Mouse (Mus musculus) right cerebral cortex, postnatal 10 days (tissue): ENCODE measurements around the gene Pcbp3.
A peak's percentile ranks its signal among the peaks of the same experiment; 100 is the strongest.
"Not testable (repeated sequence)": the region's sequence is repeated elsewhere in the genome, so short reads cannot be mapped to it uniquely, and the experiment has no call there.

Experiments
- DNase-seq, 2 experiments: peaks; one replicate each; pipeline ENCODE4 v3.0.0; 2021; ENCODE audit warnings: low spot score in 2 of 2

The Pcbp3 gene

GRCm38 (mm10) chr10:76961790-76962489 is at the start of gene Pcbp3:
TSS of gene Pcbp3 (minus strand) at chr10:76961887.
- DNase-seq: peak; percentile 99

GRCm38 (mm10) chr10:77008698-77009097 is 47.0 kb upstream of the Pcbp3 start:
- no peak for DNase-seq

GRCm38 (mm10) chr10:77008109-77008561 is 46.4 kb upstream of the Pcbp3 start:
- peak; percentile 66 to 67 for DNase-seq

GRCm38 (mm10) chr10:77007433-77008108 is 45.9 kb upstream of the Pcbp3 start:
- no peak for DNase-seq

DNA sequence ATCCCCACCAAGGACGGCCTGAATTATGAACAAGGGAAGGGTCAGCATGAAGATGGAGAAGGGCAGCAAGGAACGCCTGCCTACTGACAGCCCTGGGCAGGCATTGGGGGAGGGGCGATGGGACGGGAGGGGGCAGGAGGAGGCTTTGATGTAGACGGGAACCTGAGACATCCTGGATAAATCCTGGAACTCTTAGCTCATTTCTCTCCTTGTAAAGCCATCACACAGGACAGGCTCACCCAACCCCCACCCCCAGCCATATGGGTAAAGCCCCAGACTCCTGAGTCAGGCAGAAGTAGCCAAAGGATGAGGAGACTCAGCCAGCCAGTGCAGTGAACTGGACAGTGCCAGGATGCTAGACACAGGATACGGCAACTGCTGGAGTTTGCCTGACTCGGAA is 43.2 kb upstream of the Pcbp3 start:
- no peak for DNase-seq

GRCm38 (mm10) chr10:76997759-76998513 is 36.2 kb upstream of the Pcbp3 start:
- DNase-seq: no peak

GRCm38 (mm10) chr10:76992456-76992855 is 30.8 kb upstream of the Pcbp3 start:
- no peak for DNase-seq

DNA sequence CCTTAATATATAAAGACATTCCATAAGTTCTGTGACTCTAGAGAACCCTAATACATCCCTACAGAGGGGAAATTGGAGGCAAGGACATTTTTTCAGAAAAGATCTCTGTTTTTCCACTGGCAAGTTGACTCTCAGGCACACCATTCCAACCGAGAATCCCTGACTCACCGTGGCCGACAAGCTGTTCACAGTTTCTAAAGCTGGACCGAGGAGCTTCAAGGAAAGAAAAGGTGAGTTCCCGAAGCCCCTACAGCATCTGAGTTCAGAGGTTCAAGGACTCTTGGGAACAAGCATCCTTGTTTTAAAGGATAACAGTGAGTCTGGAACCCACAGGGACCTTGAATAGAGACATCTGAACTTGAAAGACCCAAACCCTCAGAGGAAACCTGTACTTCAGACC is 26.9 kb upstream of the Pcbp3 start:
- no peak for DNase-seq

DNA sequence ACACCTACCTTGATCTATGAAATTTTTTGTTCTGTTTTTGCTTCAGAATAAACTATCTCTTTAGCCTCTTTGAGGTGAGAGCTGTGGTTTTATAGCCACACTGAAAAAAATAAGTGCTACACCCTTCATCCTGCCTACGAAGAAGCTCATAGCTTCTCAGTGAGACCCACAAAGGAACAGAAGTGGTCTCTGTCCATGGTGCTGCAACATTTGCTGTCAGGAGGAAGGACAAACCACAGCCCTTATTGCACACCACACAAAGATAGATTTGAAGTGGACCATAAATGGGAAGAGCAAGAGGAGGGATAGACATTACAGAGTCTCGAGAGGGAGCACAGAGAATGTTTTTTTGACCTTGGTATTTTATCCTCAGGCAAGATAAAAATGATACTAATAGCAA is 16.4 kb upstream of the Pcbp3 start:
- DNase-seq: no peak

DNA sequence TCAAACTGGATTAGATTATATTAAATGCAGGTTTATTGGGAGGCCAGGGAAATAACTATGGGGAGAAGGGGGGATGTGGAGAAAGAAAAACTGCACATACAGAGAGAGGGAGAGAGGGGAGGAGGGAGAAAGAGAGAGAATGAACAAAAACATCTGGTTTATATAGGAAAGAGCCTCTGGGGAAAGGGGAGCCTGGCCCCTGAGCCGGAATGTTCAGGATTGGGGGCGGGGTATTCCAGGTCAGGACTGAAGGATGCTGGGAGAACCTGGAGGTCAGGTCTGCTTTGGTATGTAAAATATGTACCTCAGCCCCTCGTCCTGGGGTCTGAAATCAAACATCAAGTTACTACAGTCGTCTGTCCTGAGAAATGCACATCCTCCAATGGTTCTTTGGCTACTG is 15.0 kb upstream of the Pcbp3 start:
- no peak for DNase-seq

DNA sequence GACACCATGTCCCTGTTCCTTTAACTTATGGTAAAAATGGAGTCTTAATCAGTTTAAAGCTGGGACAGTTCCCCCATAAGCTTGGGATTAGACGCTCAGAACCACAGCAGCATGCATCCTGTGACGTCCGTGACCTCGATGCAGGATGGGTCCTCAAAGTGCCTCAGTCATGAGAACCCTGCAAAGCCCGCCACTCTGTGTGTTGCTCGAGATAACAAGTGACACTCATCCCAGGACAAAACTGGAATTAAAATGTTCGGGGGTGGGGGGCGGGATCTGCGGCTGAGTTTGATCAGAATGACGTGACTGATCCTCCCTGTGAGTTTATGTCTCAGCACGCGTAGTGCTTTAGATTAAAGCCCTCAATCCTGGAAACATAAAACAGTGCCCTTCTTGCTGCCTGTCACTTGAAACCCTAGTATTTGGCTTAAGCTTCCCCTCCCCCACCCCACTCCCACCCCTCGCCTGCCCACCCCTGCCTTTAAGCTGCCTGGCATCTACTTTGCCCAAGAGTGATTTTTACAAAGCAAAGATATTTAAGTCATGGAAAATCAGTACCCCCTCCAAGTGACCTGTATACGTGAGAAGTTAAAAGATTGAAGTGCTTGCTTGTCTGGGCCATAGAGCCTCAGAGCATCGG is 12.2 kb upstream of the Pcbp3 start:
- DNase-seq: no peak

DNA sequence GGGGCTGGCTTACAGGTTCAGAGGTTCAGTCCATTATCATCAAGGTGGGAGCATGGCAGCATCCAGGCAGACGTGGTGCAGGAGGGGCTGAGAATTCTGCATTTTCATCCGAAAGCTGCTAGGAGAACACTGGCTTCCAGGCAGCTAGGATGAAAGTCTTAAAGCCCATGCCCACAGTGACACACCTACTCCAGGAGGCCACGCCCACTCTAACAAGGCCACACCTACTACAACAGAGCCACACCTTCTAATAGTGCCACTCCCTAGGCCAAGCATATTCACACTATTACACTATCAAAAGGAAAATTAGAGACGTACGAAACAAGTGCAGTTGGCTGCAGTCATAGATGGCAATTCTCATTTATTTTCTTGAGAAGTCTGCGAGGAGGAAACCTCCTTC is 10.6 kb upstream of the Pcbp3 start:
- DNase-seq: not testable (repeated sequence)

DNA sequence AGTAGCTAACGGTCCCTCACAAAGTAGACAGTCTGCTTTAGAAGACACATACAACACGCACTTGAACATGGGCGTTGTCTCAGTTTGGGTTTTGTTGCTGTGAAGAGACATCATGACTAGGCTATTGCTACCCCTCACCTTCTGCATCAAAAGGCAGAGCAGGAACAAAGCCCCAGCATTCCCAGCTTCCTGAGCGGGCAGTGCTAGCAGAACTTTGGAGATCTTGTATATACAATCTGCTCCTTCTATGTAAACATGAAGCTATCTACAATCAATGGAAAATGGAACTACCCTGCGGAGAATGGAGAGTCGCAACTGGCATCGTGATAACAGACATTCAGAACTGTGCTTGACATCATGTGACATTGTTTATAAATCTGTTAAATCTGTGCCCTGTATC is 9.3 kb upstream of the Pcbp3 start:
- DNase-seq: no peak

- no peak for DNase-seq
These were observed 2.7 kb upstream of the Pcbp3 start for GRCm38 (mm10) chr10:76964436-76964835.

DNA sequence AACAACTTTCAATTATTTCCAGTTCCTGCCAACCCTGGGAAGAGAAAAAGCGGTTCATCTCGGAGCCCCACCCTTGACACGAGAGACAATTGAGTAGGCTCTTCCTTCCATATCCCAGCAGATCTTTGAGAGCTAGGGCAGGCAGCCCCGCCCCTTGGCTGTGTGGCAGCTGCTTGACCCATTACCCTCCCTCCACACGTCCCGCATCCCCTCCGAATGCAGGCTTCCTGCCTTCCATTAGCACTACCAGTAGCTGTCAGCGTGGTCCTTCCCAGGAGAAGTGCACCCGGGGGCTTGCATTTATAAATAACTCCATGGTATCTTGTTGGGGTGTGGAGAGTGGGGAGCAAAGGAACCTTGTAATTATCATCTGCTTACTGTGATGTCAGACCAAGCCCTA is 2.3 kb upstream of the Pcbp3 start:
- peak in 1 of 2 experiments; percentile 62 for DNase-seq

DNA sequence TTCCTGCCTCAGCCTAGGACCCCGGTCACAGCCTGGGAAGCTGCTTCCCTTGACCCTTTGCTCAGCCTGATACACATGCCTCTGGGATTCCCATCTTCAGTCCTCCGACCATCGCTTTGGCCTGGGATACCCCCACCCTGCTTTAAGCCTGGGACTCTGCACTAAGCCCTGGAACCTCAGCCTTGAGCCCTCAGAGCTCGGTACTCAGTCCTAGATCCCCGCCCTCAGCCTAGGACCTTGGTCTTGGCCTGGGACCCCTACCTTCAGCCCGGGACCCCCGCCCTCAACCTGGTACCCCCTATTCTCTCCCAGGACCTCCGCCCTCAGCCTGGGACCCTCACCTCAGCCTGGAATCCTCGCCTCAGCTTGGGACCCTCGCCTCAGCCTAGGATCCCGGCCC is 531 bp downstream of the Pcbp3 start:
- DNase-seq: no peak

DNA sequence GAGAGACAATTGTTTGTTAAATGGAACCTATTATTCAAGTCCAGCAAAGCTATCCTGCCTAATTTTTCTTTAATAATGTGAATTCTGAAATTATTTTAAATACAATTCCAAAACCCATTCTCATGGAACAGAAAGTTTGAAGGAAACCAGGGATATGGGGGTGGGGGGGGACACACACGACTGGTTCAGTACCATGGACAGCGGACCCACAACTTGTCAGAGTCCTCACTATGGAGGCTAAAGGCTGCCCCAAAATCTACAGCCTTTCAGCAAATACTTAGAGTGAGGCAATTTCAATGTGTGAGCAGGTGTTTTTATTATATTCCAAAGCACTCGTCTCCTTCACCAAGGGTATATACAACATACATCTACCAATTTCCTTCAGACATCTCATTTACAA is 3.5 kb downstream of the Pcbp3 start:
- no peak for DNase-seq

GRCm38 (mm10) chr10:76956200-76956599 is 5.5 kb downstream of the Pcbp3 start:
- no peak for DNase-seq

DNA sequence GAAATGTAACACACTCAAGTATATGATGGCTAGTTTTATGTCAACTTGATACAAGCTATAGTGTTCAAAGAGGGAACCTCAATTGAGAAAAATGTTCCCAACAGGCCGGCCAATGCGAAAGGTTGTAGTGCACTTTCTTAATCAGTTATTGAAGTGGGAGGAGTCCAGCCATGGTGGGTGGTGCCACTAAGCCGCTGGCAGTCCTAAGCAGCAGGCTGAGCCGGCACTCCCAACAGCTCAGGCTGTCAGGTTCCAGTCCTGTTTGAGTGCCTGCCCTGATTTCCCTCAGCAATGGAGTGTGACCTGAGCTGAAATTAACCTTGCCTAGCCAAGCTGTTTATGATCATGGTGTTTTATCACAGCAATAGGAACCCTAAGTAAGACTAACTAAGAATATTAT is 20.6 kb downstream of the Pcbp3 start:
- DNase-seq: no peak

- DNase-seq: no peak
These were observed 24.9 kb downstream of the Pcbp3 start for GRCm38 (mm10) chr10:76936827-76937226.

GRCm38 (mm10) chr10:76934805-76935204 is 26.9 kb downstream of the Pcbp3 start:
- no peak for DNase-seq

DNA sequence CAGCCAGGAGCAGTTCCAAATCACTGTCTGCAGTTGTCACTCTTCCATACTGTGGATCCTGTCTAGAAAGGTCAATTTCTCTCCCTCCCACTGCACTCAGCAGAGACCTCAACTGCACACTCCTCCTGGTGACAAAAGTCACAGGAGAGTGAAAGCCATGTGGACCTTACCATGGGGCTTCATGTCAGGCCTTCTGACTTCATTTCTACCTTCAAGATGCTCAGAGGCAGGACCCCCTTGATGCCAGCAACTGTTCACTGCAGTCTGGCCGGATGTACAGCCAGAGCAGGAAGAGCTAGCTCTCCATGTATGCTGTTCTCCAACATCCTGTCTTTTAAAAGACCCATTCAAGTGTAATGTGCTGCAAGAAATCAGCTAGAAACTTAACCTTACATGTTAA is 29.9 kb downstream of the Pcbp3 start:
- no peak for DNase-seq
